Mouse (Mus musculus): ENCODE results near the gene Coq8a. TPM values are rescaled to one million over a fixed set of nuclear protein-coding genes. Genes with fewer than 3 reads are reported as not detected.
A peak's percentile ranks its signal among the peaks of the same experiment; 100 is the strongest.

Gene Coq8a
- polyA plus RNA-seq, 1 experiment: 12.4 TPM

DNA sequence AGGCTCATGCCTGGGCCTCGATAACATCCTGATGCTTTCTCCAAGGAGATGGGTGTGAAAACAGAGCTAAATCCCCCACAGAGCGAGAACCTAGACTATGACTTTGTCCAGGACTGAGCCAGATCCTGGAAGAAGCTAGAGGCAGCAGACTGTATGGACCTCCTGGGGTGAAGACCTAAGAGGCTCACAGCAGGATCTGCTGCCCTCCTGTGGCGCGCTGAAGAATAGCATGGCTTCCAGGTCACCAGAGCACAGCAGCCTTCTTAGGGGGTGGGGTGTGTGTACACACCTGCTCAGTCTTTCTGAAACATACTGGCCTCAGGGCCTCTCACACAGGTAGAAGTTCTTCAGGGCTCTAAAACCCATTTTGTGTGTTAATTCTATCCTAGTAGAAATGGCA, 15.6 kb upstream of the Coq8a start:
- Histone ChIP-seq H3K36me3 (ENCODE audit: control insufficient read depth, insufficient read depth, low read length) (no peaks in the 10 kb centered on the region), H3K4me1 (ENCODE audit: control insufficient read depth, insufficient read depth, low read length) (no peaks in the 10 kb centered on the region; the same call in 1 of the 2 replicates), H3K27ac (ENCODE audit: control insufficient read depth, insufficient read depth, low read depth, low read length) (no peak overlapping the region), H3K4me3 (ENCODE audit: control insufficient read depth, low read depth, low read length) (no peak overlapping the region), H3K27me3 (ENCODE audit: control insufficient read depth, insufficient read depth, low read length) (no peaks in the 10 kb centered on the region)
- TF ChIP-seq CTCF (IDR thresholded peaks at IDR 0.05; ENCODE audit: control insufficient read depth, insufficient read depth, insufficient replicate concordance, low read depth, low read length) (peak; percentile 95), POLR2A (IDR thresholded peaks at IDR 0.05; ENCODE audit: control insufficient read depth, low read depth, low read length) (no peak)

DNA sequence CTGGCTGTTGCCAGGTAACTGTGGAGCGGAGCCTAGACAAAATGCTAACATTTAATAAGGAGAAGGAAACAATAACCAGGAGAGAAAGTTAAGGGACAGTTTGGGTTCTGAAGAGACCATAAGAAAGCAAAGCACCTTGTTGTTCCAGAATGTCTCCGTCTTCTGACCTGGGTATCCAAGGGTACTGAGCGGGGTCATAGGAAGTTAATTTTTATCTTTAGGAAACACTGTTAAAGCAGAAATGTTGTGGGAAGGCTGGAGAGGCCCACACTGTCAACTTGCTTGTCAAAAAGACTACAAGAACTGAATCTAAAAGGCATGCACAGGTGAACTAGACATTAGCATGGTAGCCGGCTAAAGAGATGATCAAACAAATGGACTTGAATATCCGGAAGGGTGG, 13.5 kb upstream of the Coq8a start:
- no peaks in the 10 kb centered on the region for H3K36me3 ChIP-seq (ENCODE audit: control insufficient read depth, insufficient read depth, low read length)
- H3K4me1 ChIP-seq (ENCODE audit: control insufficient read depth, insufficient read depth, low read length): peaks cover 3% of the 10 kb centered on the region
- TF ChIP-seq CTCF (IDR thresholded peaks at IDR 0.05; ENCODE audit: control insufficient read depth, insufficient read depth, insufficient replicate concordance, low read depth, low read length) (no peak), POLR2A (IDR thresholded peaks at IDR 0.05; ENCODE audit: control insufficient read depth, low read depth, low read length) (no peak)

DNA sequence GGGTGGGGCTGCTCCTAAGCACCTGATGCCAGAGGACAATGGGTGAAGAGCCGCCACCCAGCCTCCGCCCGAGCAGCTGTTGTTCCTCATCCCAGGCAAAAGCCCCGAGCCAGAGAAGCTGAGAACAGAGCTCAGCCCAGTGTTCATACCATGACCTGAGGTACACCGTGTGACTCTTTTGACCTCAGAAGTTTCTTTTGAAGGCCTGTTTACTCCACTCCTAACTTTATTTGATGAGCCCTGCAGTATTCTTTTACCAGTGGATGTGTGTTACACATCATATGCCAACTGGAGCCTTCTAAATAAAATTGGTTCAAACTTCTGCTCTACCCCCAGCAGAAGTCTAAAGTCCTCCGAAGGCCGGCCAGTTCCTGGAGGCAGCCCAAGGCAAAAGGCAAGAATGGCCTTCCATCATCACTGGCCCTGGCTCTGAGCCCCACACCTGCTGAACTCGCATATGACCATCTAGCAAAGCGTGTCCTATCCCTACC, 11.4 kb upstream of the Coq8a start:
- H3K4me3 ChIP-seq (ENCODE audit: control insufficient read depth, low read depth, low read length): no peak overlapping the region
- H3K4me1 ChIP-seq (ENCODE audit: control insufficient read depth, insufficient read depth, low read length): peaks cover 3% of the 10 kb centered on the region
- TF ChIP-seq POLR2A (IDR thresholded peaks at IDR 0.05; ENCODE audit: control insufficient read depth, low read depth, low read length) (no peak), CTCF (IDR thresholded peaks at IDR 0.05; ENCODE audit: control insufficient read depth, insufficient read depth, insufficient replicate concordance, low read depth, low read length) (no peak)
- H3K27me3 ChIP-seq (ENCODE audit: control insufficient read depth, insufficient read depth, low read length): no peaks in the 10 kb centered on the region
- no peaks in the 10 kb centered on the region for H3K36me3 ChIP-seq (ENCODE audit: control insufficient read depth, insufficient read depth, low read length)
- H3K27ac ChIP-seq (ENCODE audit: control insufficient read depth, insufficient read depth, low read depth, low read length): peak overlapping the region; percentile 11; the same call in 1 of the 2 replicates

More for the DNA sequence above, 13.5 kb upstream of the Coq8a start:
- Histone ChIP-seq H3K27me3 (ENCODE audit: control insufficient read depth, insufficient read depth, low read length) (no peaks in the 10 kb centered on the region), H3K4me3 (ENCODE audit: control insufficient read depth, low read depth, low read length) (no peak overlapping the region), H3K27ac (ENCODE audit: control insufficient read depth, insufficient read depth, low read depth, low read length) (no peak overlapping the region)

DNA sequence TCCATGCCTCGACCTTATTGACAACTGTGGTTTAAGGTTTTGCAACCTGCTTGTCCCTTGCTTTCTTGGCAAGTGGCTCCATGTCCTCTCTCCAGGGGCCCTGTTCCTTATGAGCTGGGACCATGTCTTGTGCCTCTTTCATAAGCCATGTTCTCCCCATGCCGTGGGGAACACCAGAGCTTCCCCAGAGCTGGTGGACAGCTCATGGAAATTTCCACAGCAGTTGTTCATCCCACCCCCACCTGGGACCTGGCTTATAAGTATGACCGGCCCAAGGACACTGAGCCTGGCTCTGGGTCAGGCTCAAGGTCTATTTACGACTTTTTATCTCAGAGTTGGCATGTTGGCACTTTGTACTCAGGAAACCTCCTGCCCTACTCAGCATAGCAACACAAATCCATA, 10.6 kb upstream of the Coq8a start:
- Histone ChIP-seq H3K4me1 (ENCODE audit: control insufficient read depth, insufficient read depth, low read length) (peaks cover 3% of the 10 kb centered on the region), H3K27ac (ENCODE audit: control insufficient read depth, insufficient read depth, low read depth, low read length) (peak overlapping the region; percentile 68; the same call in 1 of the 2 replicates), H3K4me3 (ENCODE audit: control insufficient read depth, low read depth, low read length) (no peak overlapping the region), H3K36me3 (ENCODE audit: control insufficient read depth, insufficient read depth, low read length) (no peaks in the 10 kb centered on the region), H3K27me3 (ENCODE audit: control insufficient read depth, insufficient read depth, low read length) (no peaks in the 10 kb centered on the region)
- TF ChIP-seq CTCF (IDR thresholded peaks at IDR 0.05; ENCODE audit: control insufficient read depth, insufficient read depth, insufficient replicate concordance, low read depth, low read length) (no peak), POLR2A (IDR thresholded peaks at IDR 0.05; ENCODE audit: control insufficient read depth, low read depth, low read length) (no peak)

DNA sequence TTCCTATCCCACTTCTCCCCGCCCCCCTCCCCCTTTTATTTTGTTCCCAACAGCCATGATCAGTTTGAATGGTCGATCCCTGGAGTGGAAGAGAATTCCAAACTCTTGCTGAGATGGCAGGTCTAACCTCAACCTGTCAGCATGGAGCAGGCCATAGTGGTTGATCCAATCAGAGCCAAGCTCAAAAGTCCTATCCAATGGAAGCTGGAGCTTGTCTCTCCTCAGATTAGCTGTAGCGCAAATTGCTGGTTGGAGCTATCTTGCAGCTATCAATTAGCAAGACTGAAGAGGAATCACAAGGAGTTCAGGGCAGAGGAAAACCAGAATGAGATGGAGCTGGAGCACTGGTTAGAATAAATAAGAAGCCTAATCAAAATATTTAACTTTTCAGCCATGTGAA, 9.0 kb upstream of the Coq8a start:
- H3K27ac ChIP-seq (ENCODE audit: control insufficient read depth, insufficient read depth, low read depth, low read length): no peak overlapping the region
- H3K4me1 ChIP-seq (ENCODE audit: control insufficient read depth, insufficient read depth, low read length): peaks cover 3% of the 10 kb centered on the region
- H3K27me3 ChIP-seq (ENCODE audit: control insufficient read depth, insufficient read depth, low read length): no peaks in the 10 kb centered on the region
- TF ChIP-seq POLR2A (IDR thresholded peaks at IDR 0.05; ENCODE audit: control insufficient read depth, low read depth, low read length) (no peak), CTCF (IDR thresholded peaks at IDR 0.05; ENCODE audit: control insufficient read depth, insufficient read depth, insufficient replicate concordance, low read depth, low read length) (no peak)
- H3K4me3 ChIP-seq (ENCODE audit: control insufficient read depth, low read depth, low read length): no peak overlapping the region
- no peaks in the 10 kb centered on the region for H3K36me3 ChIP-seq (ENCODE audit: control insufficient read depth, insufficient read depth, low read length)

DNA sequence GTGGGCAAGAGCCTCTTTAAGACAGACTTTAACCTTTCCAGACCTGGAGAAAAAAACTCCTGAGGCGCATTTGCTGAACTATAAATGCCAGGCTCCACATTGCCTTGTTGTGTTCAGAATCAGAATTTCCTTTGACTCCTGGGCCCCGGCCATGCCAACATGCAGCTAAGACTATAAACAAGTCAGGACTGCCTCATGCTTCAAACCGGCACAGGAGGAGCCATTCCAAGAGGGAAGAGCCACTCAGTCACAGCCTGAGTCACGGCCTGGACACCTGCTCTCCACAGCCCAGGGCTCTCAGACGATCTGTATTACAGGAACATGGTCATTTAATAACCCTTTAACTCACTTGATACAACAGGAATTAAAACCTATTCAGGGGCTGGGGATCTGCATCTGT, 1.3 kb upstream of the Coq8a start:
- no peak overlapping the region for H3K4me3 ChIP-seq (ENCODE audit: control insufficient read depth, low read depth, low read length)
- no peaks in the 10 kb centered on the region for H3K36me3 ChIP-seq (ENCODE audit: control insufficient read depth, insufficient read depth, low read length)
- TF ChIP-seq POLR2A (IDR thresholded peaks at IDR 0.05; ENCODE audit: control insufficient read depth, low read depth, low read length) (no peak), CTCF (IDR thresholded peaks at IDR 0.05; ENCODE audit: control insufficient read depth, insufficient read depth, insufficient replicate concordance, low read depth, low read length) (no peak)
- H3K27ac ChIP-seq (ENCODE audit: control insufficient read depth, insufficient read depth, low read depth, low read length): no peak overlapping the region
- H3K27me3 ChIP-seq (ENCODE audit: control insufficient read depth, insufficient read depth, low read length): no peaks in the 10 kb centered on the region
- peaks cover 6% of the 10 kb centered on the region for H3K4me1 ChIP-seq (ENCODE audit: control insufficient read depth, insufficient read depth, low read length)

DNA sequence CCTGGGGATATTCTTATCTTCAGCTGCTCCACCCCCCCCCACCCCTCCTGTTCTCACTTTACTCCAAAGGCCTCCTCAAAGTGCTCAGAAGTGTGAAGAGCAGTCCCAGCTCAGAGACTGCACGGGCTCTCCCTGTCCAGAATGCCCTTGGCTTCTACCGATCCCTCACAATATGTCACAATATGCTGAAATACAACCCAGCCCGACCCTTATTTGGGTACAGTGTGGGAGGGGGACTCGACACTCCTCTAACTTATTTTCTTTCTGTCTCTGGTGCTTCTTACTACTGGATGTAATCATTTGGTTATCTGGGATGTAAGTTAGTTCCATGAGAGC, 281 bp upstream of the Coq8a start:
- no peak overlapping the region for H3K27ac ChIP-seq (ENCODE audit: control insufficient read depth, insufficient read depth, low read depth, low read length)
- H3K4me3 ChIP-seq (ENCODE audit: control insufficient read depth, low read depth, low read length): no peak overlapping the region
- no peaks in the 10 kb centered on the region for H3K36me3 ChIP-seq (ENCODE audit: control insufficient read depth, insufficient read depth, low read length)
- no peak for TF ChIP-seq POLR2A (IDR thresholded peaks at IDR 0.05; ENCODE audit: control insufficient read depth, low read depth, low read length)
- no peak for TF ChIP-seq CTCF (IDR thresholded peaks at IDR 0.05; ENCODE audit: control insufficient read depth, insufficient read depth, insufficient replicate concordance, low read depth, low read length)
- H3K27me3 ChIP-seq (ENCODE audit: control insufficient read depth, insufficient read depth, low read length): no peaks in the 10 kb centered on the region
- H3K4me1 ChIP-seq (ENCODE audit: control insufficient read depth, insufficient read depth, low read length): peaks cover 11% of the 10 kb centered on the region

DNA sequence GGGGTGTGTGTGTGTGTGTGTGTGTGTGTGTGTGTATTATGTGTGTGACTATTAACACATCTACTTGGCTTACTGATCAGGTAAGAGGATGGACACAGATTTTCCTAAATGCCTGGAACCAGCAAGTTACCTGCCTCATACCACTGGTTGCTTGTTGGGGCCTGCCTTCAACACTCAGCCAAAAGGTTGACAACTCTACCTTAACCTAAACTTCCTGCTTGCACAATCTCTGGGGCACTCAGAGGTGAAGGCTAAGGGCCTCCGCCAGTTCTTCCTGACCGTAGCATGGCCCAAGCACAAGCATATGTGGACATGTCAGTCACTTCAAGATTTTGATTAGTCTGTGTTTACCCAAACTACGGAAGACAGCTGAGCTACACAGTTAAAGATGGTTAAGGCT, 1.4 kb downstream of the Coq8a start:
- H3K4me1 ChIP-seq (ENCODE audit: control insufficient read depth, insufficient read depth, low read length): peaks cover 11% of the 10 kb centered on the region
- TF ChIP-seq CTCF (IDR thresholded peaks at IDR 0.05; ENCODE audit: control insufficient read depth, insufficient read depth, insufficient replicate concordance, low read depth, low read length): no peak
- TF ChIP-seq POLR2A (IDR thresholded peaks at IDR 0.05; ENCODE audit: control insufficient read depth, low read depth, low read length): no peak
- no peaks in the 10 kb centered on the region for H3K36me3 ChIP-seq (ENCODE audit: control insufficient read depth, insufficient read depth, low read length)
- H3K27me3 ChIP-seq (ENCODE audit: control insufficient read depth, insufficient read depth, low read length): no peaks in the 10 kb centered on the region
- no peak overlapping the region for H3K4me3 ChIP-seq (ENCODE audit: control insufficient read depth, low read depth, low read length)
- H3K27ac ChIP-seq (ENCODE audit: control insufficient read depth, insufficient read depth, low read depth, low read length): no peak overlapping the region

Measured in testis, adult 2 months (tissue).